Mouse (Mus musculus): ENCODE measurements around the gene Nt5c2.

DNA sequence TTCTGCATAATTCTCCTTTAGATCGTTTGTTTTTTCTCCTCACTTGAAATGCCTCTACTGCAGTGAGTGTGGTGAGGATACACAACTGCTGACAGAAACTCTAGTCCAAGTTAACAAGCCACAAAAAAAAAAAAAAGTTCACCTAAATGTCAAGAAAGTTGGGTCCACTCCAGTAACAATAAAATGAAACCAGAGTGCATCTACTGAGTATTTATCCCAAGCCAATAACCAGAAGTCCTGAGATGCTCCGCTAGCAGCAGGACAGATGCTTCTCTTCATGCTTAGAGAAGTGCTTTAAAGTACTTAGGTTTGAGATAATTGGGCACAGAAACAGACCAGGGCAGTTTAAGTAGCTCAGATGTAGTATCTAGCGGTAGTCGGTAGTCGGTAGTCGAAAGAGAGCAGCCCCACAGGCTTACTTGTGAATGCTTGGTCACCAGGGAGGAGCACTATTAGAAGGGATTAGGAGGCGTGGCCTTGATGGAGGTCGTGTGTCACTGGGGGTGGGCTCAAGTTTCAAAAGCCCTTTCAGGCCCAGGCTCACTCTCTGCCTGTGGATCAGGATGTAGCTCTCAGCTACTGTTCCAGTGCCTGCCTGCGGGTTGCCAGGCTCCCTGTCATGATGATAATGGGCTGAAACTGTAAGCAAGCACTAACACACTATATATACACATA is 99.4 kb downstream of the Nt5c2 start:
- TF ChIP-seq CTCF (IDR thresholded peaks at IDR 0.05; ENCODE audit: insufficient read depth, low read length) (no peak), POLR2A (IDR thresholded peaks at IDR 0.05; ENCODE audit: borderline replicate concordance, extremely low read depth, low read depth, low read length) (no peak)

Data from lung, adult 2 months (tissue).